Mouse (Mus musculus) embryonic stem cell, embryonic (primary cell): ENCODE measurements around the gene Tgfb1i1.

Experiments
- CTCF ChIA-PET, 4 experiments: fragments of 300-600 bp in 2 of 4; fragments of 350-600 bp in 2 of 4; sonication (Branson Sonifier 250); formaldehyde crosslinking; loops; one replicate each; lab custom pipeline; 2022; ENCODE audit warnings: inconsistent platforms in 2 of 4; lab: Charles Lee
- POLR2A ChIA-PET, 4 experiments: fragments of 300-600 bp in 2 of 4; fragments of 350-600 bp in 2 of 4; sonication (Branson Sonifier 250); formaldehyde crosslinking; loops; one replicate each; lab custom pipeline; 2022; ENCODE audit warnings: antibody characterized with exemption in 4 of 4, inconsistent platforms in 1 of 4; lab: Charles Lee

The Tgfb1i1 gene

DNA sequence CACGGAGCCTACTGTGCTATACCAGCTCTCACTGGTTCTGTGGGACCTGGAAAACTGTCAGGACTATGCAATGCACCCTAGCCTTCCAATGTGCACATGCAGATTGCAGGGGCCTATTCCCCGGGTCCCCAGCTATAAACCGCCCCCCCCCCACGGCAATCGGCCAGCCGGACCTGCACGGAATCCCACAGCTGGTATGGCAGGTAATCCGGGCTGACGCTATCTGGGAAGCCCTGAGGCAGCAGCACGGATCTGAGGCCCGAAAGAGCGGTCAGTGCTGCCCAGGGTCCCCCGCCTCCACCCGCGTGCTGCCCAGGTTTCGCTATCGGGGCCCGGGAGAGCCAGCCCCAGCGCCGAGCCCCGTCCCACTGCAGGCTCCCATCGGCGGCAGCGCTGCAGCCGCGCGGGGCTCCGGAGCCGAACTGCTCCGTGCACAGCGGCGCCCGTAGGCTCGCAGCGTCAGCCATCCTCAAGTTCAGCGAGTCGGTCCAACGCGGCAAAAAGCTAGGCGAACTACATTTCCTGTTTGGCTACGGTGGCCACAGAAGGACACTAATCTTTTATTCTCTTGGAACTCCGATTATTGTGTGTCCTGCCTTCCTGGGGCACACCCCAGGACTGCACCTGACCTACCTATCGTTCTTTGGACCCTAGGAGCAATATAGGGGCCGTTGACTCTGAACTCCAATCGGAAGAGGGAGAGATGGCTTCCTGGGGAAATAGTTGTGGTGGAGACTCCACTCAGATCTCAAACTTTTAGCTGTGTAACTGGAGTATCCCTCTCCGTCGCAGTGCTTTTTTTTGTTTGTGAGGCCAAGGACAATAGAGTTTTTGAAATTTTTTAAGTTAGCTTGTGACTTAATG lies 51.2 kb downstream of the Tgfb1i1 start, which contains the start of gene BC017158:
TSS of gene BC017158 (minus strand) at position 554 of the 864 bp plus-strand sequence.
- POLR2A ChIA-PET = interaction anchor here in 3 of 4 experiments (0.7 to 2.1 kb wide), 19 partner anchors 9 to 330 kb away, joined by 3 to 7 read pairs (median 4); partner anchors contain the start of genes 9130023H24Rik (in 1 of the 3), Fus (in 1 of the 3) and Tial1 (in 1 of the 3)
- CTCF ChIA-PET = interaction anchor here (0.6 to 1.7 kb wide), 8 partner anchors 9 to 111 kb away, joined by 3 to 7 read pairs (median 4); partner anchors contain the start of gene 9130023H24Rik (in 1 of the 4)

- CTCF ChIA-PET = interaction anchor here in 2 of 4 experiments (0.9 to 1.7 kb wide), 5 partner anchors 10 to 110 kb away, joined by 3 to 6 read pairs (median 4); partner anchors contain the start of gene 9130023H24Rik (in 1 of the 2)
- POLR2A ChIA-PET = interaction anchor here (0.7 to 1.6 kb wide), 16 partner anchors 10 to 331 kb away, joined by 3 to 6 read pairs (median 4); partner anchors contain the start of genes 9130023H24Rik (in 1 of the 4), Fus (in 1 of the 4) and Tial1 (in 1 of the 4)
Observed at GRCm38 (mm10) chr7:128298481-128299342, 52.1 kb downstream of the Tgfb1i1 start.

GRCm38 (mm10) chr7:128300952-128301351 lies 54.3 kb downstream of the Tgfb1i1 start:
- ChIA-PET CTCF (interaction anchor here in 1 of 4 experiments (1.0 kb wide), 1 partner anchor 48 kb away, joined by 3 read pairs; no protein-coding TSS in a partner anchor), POLR2A (interaction anchor here in 1 of 4 experiments (0.5 kb wide), 1 partner anchor 24 kb away, joined by 3 read pairs; no protein-coding TSS in a partner anchor)

DNA sequence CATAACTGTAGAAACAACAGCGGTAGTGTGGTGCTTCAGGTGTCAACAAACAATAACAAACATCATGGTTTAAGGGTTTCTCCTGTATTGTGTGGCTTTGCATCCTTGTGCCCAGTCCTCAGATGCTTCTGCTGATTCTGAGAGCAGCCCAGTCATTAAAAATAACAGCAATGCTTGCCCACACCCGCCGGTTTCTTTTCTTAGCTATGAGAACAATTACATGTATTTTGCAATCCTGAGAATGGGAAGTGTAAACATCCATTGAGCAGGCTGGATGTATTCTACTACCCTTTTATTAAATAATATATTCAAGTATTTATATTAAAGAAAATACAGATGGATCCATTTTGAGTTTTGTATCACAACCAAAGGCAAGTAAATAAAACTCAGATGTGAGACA lies 55.5 kb downstream of the Tgfb1i1 start:
- ChIA-PET CTCF (interaction anchor here in 1 of 4 experiments (3.5 kb wide), 1 partner anchor 44 kb away, joined by 27 read pairs; no protein-coding TSS in a partner anchor), POLR2A (no interaction called here)

DNA sequence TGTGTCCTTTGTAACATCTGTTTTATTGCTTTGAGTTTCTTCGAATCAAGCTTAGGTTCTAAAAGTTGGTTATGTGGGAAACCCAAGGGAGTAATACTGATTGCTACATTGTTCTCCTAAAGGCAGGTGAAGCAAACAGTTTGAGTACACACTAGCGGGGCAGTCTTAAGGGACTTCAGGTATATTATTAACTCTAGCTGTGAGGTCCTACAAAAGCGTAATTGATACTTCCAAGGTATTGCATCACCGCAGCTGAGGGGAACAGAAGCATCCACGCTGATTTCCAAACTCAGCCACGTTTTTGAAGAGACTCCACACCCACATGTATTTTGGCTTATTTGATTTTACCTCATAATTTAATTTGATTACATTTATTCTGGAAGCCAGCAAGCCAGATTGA lies 57.6 kb downstream of the Tgfb1i1 start:
- ChIA-PET POLR2A (no interaction called here), CTCF (interaction anchor here in 2 of 4 experiments (2.8 to 3.5 kb wide), 2 partner anchors 40 to 41 kb away, joined by 16 to 27 read pairs; no protein-coding TSS in a partner anchor)

- POLR2A ChIA-PET = interaction anchor here in 3 of 4 experiments (0.7 to 1.3 kb wide), 3 partner anchors 15 to 50 kb away, joined by 3 to 5 read pairs (median 4); no protein-coding TSS in a partner anchor
Observed at GRCm38 (mm10) chr7:128304907-128305306, 58.3 kb downstream of the Tgfb1i1 start.

More at GRCm38 (mm10) chr7:128304907-128305306, 58.3 kb downstream of the Tgfb1i1 start:
- CTCF ChIA-PET = interaction anchor here (0.6 to 3.5 kb wide), 9 partner anchors 13 to 643 kb away, joined by 3 to 27 read pairs (median 4); no protein-coding TSS in a partner anchor
